Mouse (Mus musculus) cerebellum, adult (tissue): ENCODE data around the gene Foxd1.

Experiments
- ATAC-seq: cut with Nextera tagmentation; 2 replicates; pipeline ENCODE4 v1.9.2; 2017; ENCODE audit warnings: mild to moderate bottlenecking, moderate library complexity, mixed read lengths; ENCODE audit not compliant: insufficient number of reproducible peaks, low FRiP score, low TSS enrichment

The Foxd1 gene

GRCm38 (mm10) chr13:98354871-98355558, 973 bp downstream of the Foxd1 start:
- no peak; the same call in 1 of the 2 replicates for ATAC-seq

- no peak for ATAC-seq
These were observed 1.6 kb downstream of the Foxd1 start for GRCm38 (mm10) chr13:98355559-98356111.

DNA sequence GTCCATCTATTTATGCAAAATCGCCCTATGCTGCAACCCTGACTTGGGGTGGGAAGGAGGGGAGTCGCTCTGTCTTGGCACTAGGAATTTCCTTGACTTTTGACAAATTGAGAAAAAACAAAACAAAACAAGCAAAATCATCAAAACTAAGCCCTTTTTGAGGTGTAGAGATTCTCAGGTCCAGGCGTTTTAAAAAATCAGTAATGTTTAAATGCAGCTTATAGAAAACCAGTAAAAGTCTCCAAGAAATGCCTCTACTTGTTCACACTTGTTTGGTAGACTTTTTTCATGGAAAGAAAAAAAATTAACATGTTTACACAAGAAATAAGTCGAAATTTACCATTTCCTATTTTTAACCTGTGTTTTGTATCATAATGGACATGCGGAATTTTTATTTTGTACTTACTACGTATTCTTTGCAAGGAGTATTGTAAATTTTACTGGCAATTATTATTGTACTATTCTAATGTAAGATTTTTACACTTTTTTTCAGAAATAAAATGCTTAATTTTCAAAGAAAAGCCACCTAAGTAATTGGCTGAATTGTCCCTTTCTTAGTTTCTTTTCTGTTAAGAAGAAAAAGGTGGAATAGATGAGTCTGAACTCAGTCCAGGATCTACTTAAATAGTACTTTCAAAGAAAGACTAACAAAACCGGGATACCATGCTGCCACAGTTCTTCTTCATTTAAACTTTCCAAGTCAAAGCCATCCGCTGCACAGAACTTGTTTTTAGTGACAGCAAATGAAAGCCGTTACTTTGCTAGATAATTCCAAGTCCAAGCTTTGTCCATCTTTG, 2.3 kb downstream of the Foxd1 start:
- ATAC-seq = no peak

GRCm38 (mm10) chr13:98356973-98357425, 3.0 kb downstream of the Foxd1 start:
- no peak for ATAC-seq

GRCm38 (mm10) chr13:98357433-98358423, 3.7 kb downstream of the Foxd1 start:
- no peak for ATAC-seq

GRCm38 (mm10) chr13:98358424-98359181, 4.6 kb downstream of the Foxd1 start:
- no peak for ATAC-seq

- no peak for ATAC-seq
These were observed 5.3 kb downstream of the Foxd1 start for GRCm38 (mm10) chr13:98359337-98359736.

- no peak for ATAC-seq
These were observed 6.3 kb downstream of the Foxd1 start for GRCm38 (mm10) chr13:98360391-98360790.

DNA sequence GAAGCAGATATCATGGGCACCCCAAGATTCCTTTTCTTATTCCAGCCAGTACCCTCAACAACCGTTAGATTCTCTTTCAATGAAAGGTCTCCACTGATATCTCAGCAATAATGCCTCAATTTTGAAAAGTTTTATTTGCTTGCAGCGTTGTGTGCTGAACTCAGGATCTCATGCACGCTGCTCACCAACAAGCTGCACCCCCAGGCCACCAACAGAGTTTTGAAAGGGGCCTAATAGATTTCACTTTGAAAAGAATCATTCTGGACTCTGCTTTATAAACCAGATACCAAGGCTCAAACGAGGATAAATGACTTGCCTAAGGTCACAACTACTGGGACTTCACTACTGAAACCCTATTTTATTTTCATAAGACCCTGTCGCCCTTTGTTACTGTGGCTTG, 7.1 kb downstream of the Foxd1 start:
- no peak for ATAC-seq

DNA sequence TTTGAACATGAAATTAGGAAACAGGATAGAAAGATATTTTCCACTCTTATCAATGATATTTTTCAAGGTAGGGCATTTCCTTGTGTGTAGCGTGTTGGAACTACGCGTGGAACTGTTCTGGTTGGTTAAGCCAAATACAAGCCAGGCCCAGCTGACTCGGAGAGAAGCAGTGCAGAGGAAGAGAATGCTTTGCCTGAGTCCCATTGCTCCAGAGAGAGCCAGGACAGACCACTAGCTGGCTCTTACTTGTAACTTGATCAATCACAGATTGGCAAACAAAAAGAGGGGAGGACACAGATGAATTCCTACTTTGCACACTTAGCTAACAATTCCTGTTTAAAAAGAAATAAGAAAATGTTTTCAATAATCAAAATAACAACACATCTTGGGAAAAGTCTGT, 9.0 kb downstream of the Foxd1 start:
- ATAC-seq = no peak

DNA sequence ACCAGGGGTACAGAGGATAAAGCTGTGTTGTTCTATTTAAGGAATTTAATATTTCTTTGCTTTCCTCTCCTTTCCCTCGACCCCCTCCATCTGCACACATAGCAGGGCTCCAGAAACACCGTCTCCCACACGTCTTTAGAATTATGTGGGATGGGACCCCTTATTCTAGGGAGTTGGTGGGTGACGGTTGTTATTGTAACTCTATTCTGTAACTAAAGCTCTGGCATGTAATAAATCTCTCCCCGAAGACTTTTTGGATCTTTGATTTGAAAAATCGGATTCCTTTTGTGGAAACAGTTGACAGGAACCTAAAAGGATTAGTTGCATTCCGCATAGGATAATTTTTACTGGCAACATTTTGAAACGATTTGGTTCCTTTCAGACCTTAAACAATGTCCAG, 11.0 kb downstream of the Foxd1 start:
- no peak for ATAC-seq

DNA sequence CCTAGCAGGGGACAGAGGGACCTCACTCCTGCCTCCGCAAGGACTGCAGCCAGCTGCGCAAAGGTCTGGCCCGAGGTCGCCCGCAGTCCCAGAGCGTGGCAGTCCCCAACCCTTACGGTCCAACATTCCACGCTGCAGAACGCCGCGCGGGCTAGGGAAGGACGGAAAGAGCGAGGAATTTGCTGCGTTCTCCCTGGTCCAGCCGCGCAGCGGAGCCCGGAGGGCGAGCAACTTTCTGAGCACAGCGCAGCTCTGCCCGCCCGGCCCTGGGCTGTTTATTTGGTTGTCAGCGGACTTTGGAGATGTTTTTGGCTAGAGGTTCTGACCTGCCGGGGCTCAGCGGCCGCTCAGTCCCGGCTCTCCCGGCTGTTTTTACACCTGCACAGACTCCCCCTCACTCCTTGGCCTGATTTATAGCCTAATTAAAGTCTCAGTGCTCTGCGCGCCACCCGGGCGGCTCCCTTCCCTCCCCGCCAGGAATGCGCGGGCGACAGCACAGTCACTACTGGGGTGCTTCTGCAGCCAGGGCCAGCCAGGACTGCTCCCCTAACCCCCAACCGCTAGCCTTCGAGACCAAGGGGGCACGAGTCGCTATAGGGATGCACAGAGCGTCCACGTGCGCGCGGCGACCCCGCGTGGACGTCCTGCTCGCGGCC, 11.9 kb downstream of the Foxd1 start:
- peak; percentile 45; the same call in 1 of the 2 replicates for ATAC-seq

- no peak for ATAC-seq
These were observed 12.6 kb downstream of the Foxd1 start for GRCm38 (mm10) chr13:98366469-98367275.

GRCm38 (mm10) chr13:98367601-98368000, 13.6 kb downstream of the Foxd1 start:
- ATAC-seq = no peak

DNA sequence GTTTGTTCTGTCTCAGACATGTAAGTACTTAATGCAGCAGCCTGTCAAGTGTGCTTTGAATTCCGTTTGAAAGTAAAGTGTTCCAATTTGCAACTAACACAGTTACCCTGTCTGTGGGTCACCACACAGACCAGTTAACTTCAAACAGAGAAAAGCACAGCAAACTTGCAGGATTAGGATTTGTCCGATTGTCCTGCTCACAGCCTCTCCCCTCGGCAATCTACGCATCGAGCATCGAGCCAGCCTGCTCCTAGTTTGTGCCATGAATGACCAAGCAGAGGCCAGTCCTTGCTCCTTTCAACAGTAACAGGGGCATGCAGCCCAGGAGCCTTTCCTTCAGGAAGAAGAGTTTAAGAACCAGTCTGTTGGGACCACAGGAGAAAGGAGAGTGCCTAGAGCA, 15.0 kb downstream of the Foxd1 start:
- no peak for ATAC-seq

- ATAC-seq = no peak
These were observed 20.5 kb downstream of the Foxd1 start for GRCm38 (mm10) chr13:98374560-98374959.

GRCm38 (mm10) chr13:98374979-98375378, 20.9 kb downstream of the Foxd1 start:
- no peak for ATAC-seq

- no peak for ATAC-seq
These were observed 23.7 kb downstream of the Foxd1 start for GRCm38 (mm10) chr13:98377746-98378145.
